Mouse (Mus musculus): ENCODE measurements around the gene Rcor2. TPM values are rescaled to one million over a fixed set of nuclear protein-coding genes. Genes with fewer than 3 reads are reported as not detected.
A peak's percentile ranks its signal among the peaks of the same experiment; 100 is the strongest.

Gene Rcor2
- polyA plus RNA-seq, 1 experiment from 2014 or later = 14.8 TPM

DNA sequence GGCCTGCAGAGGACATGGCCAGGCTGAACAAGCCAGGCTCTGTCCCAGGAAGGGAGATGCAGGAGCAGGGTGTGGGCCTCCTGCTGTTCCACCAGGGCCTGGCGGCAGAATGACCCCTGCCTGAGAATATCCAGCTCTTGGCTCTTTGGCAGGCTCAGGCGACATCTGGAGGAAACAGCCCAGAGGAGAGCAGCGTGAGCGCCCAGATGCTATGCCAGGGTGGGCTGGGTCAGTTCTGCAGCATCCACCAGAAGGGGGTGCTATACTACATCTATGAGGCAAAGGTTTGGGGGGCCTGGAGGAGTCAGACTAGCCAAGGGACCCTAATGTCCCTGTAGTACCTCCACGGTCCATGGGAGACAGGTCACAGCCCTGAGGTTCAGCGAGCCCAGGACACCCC lies 12.0 kb downstream of the Rcor2 start:
- Histone ChIP-seq H3K4me2 (no peak overlapping the region), H3K9ac (replicated peaks) (no peak overlapping the region), H3K27me3 (replicated peaks) (no peaks in the 10 kb centered on the region), H3K36me3 (peaks cover 70% of the 10 kb centered on the region), H3K4me3 (replicated peaks) (no peak overlapping the region), H3K27ac (replicated peaks) (peak overlapping the region; percentile 49), H3K9me3 (replicated peaks) (no peaks in the 10 kb centered on the region), H3K4me1 (peaks cover 48% of the 10 kb centered on the region)
- 29% methylated on average over 6 of the region's 6 CpGs for WGBS
- ATAC-seq (ENCODE audit: low FRiP score) = no peak

DNA sequence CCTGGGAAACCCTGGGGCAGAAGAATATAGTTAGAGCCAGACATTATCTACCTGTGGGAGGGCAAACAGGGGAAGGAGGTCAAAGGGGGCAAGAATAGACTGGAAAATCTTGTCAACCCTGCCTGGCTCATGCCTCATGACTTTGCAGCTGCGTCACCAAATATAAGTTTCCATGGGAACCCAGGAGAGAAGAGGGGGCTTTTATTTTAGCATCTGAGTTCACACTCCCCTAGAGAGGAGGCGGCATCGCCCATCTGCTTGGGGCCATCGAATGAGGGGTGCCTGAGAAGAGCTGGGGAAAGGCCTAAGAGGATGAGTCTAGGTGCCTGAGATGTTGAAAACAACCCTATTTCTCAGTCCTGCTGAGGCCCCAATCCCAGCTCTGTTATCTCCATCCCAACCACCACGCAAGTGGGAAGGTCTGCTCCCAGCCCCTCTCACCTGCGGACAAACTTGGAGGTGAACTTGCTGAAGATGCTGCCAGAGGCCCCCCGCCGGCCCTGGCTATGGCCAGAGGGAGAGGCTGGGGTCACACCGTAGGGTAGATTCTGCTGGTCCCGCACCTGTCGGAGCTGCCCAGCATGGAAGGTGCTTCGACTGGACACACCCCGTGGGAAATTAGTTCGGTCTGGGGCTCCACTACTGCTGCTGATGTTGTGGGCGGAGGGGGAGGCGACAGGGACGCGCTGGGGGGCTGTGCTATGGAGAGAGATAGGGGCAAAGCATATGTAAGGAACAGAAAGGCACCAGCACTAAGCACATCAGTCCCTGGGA lies 13.6 kb downstream of the Rcor2 start:
- no peak for ATAC-seq (ENCODE audit: low FRiP score)
- peaks cover 33% of the 10 kb centered on the region for H3K4me1 ChIP-seq
- no peaks in the 10 kb centered on the region for H3K27me3 ChIP-seq (replicated peaks)
- H3K9ac ChIP-seq (replicated peaks) = no peak overlapping the region
- peaks cover 73% of the 10 kb centered on the region for H3K36me3 ChIP-seq
- WGBS = 87% methylated on average over 18 of the region's 18 CpGs
- H3K4me3 ChIP-seq (replicated peaks) = no peak overlapping the region
- H3K27ac ChIP-seq (replicated peaks) = no peak overlapping the region
- no peak overlapping the region for H3K4me2 ChIP-seq
- H3K9me3 ChIP-seq (replicated peaks) = no peaks in the 10 kb centered on the region

DNA sequence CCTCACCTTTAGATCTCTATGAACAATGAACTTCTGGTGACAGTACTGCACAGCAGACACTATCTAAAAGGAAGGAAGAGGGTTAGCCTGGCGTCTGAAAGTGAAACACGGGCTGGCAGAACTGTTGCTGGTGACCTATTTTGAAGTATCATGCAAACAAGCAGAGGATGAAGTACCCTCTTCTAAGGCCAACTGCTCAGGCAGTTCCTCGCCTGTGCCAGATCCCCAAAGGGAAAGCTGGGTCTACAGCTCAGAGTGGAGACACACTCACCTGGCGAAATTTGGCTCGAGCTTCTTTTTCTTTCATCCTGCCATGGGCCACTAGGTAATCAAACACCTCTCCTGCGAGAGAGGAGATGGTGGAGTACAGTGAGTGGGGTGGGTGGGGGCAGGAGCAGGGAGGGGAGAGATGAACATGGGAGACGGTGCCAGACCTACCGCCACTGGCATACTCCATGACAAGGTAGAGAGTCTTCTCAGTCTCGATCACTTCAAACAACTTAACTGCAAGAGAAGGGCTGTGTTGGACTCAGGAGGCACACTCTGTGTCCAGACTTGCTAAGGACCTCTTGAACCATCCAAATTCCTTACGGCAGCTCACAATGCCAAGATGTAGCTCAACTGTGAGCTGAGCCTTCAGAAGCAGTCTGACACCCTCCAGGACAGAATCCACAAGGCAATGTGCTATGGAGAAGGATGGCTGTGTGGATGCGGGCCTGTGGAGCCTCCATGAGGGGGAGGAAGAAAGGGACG lies 19.6 kb downstream of the Rcor2 start:
- no peaks in the 10 kb centered on the region for H3K27me3 ChIP-seq (replicated peaks)
- H3K4me1 ChIP-seq = peaks cover 4% of the 10 kb centered on the region; the same call in 1 of the 2 replicates
- no peak overlapping the region for H3K4me3 ChIP-seq (replicated peaks)
- 93% methylated on average over 12 of the region's 12 CpGs for WGBS
- no peaks in the 10 kb centered on the region for H3K9me3 ChIP-seq (replicated peaks)
- H3K36me3 ChIP-seq = peaks cover 59% of the 10 kb centered on the region
- no peak for ATAC-seq (ENCODE audit: low FRiP score)
- no peak overlapping the region for H3K4me2 ChIP-seq
- no peak overlapping the region for H3K27ac ChIP-seq (replicated peaks)
- H3K9ac ChIP-seq (replicated peaks) = no peak overlapping the region

DNA sequence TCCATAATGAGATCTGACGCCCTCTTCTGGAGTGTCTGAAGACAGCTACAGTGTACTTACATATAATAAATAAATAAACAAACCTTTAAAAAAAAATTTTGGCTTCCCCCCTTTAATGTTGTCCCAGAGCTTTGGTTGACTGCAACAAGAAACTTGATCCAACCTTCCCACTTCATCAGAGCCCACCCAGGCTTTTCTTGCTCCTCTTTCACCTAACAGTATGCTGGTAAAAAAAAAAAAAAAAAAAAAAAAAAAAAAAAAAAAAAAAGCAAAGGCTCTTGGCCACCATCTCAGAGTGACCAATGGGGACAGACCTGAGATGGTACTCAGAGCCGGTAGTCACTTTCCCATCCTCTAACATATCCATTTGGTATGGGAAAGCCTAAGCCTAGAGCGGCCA lies 21.2 kb downstream of the Rcor2 start:
- H3K9ac ChIP-seq (replicated peaks) = no peak overlapping the region
- no peak overlapping the region for H3K27ac ChIP-seq (replicated peaks)
- peaks cover 43% of the 10 kb centered on the region for H3K36me3 ChIP-seq
- no peak for ATAC-seq (ENCODE audit: low FRiP score)
- H3K4me3 ChIP-seq (replicated peaks) = no peak overlapping the region
- no peak overlapping the region for H3K4me2 ChIP-seq
- peaks cover 13% of the 10 kb centered on the region; the same call in 1 of the 2 replicates for H3K4me1 ChIP-seq
- no peaks in the 10 kb centered on the region for H3K27me3 ChIP-seq (replicated peaks)
- no peaks in the 10 kb centered on the region for H3K9me3 ChIP-seq (replicated peaks)
- 88% methylated on average over 3 of the region's 3 CpGs for WGBS

DNA sequence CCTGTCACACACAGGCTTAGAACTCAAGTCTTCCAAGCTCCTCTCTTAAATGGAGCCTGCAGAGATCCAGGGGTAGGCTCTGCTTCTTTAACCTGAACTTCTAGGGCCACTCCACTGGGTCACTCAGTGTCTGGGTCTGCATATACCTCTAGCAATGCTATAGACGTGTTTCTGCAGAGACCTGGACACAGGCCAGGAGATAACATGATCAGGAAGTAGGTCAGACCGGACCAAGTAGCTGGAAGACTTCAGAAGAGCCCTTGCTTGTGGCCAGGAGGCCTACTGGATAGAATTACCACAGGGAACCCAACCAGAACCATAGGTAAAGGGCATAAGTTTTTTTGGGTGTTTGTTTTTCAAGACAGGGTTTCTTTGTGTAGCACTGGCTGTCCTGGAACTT lies 22.6 kb downstream of the Rcor2 start:
- H3K36me3 ChIP-seq = peaks cover 30% of the 10 kb centered on the region
- no peaks in the 10 kb centered on the region for H3K27me3 ChIP-seq (replicated peaks)
- H3K4me3 ChIP-seq (replicated peaks) = no peak overlapping the region
- no peak overlapping the region for H3K27ac ChIP-seq (replicated peaks)
- no peaks in the 10 kb centered on the region for H3K9me3 ChIP-seq (replicated peaks)
- ATAC-seq (ENCODE audit: low FRiP score) = no peak
- H3K4me2 ChIP-seq = no peak overlapping the region
- H3K9ac ChIP-seq (replicated peaks) = no peak overlapping the region
- 76% methylated on average over 2 of the region's 2 CpGs for WGBS
- peaks cover 16% of the 10 kb centered on the region for H3K4me1 ChIP-seq

DNA sequence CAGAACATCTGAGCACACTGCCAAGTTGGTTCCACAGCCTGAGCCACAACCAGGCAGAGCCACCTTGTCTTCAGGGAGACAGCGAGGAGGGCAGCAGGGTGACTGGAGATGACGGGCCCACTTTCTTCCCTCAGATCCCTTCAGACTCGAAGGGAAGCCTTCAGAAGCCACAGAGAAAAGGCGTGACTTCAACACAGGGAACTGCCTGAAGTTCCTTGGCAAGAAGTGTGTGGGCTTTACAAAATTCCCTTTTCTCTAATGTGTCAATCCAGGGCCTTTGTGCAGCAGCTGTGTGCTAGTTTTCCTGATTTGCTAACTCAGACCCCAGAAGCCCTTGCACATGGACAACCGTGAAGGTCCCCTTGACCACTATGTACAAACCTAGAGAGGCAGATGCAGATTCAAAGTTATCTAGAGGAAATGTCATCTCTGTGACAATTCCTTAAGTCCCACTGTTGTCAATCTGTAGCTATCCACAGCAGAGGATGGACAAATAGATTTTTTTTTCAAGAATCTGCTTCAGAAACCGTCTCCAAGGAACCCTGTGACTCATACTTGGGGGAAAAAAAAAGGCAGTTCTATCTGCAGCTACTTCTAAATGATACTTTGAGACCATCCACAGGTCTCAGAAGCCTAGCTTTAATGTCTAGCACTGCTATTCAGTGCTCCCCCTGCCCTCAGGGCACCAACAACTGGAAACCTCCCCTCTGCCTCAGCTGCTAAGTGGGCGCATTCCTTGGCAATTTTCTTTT lies 25.0 kb downstream of the Rcor2 start:
- H3K36me3 ChIP-seq = peaks cover 6% of the 10 kb centered on the region
- WGBS = 83% methylated on average over 7 of the region's 7 CpGs
- no peak for ATAC-seq (ENCODE audit: low FRiP score)
- H3K4me1 ChIP-seq = peaks cover 18% of the 10 kb centered on the region
- H3K4me2 ChIP-seq = no peak overlapping the region
- no peaks in the 10 kb centered on the region for H3K9me3 ChIP-seq (replicated peaks)
- H3K27me3 ChIP-seq (replicated peaks) = no peaks in the 10 kb centered on the region
- 0 out of 2 replicates have a peak overlapping the region, but pooled peaks have one; percentile 28 for H3K27ac ChIP-seq (replicated peaks)
- no peak overlapping the region for H3K4me3 ChIP-seq (replicated peaks)
- H3K9ac ChIP-seq (replicated peaks) = no peak overlapping the region

DNA sequence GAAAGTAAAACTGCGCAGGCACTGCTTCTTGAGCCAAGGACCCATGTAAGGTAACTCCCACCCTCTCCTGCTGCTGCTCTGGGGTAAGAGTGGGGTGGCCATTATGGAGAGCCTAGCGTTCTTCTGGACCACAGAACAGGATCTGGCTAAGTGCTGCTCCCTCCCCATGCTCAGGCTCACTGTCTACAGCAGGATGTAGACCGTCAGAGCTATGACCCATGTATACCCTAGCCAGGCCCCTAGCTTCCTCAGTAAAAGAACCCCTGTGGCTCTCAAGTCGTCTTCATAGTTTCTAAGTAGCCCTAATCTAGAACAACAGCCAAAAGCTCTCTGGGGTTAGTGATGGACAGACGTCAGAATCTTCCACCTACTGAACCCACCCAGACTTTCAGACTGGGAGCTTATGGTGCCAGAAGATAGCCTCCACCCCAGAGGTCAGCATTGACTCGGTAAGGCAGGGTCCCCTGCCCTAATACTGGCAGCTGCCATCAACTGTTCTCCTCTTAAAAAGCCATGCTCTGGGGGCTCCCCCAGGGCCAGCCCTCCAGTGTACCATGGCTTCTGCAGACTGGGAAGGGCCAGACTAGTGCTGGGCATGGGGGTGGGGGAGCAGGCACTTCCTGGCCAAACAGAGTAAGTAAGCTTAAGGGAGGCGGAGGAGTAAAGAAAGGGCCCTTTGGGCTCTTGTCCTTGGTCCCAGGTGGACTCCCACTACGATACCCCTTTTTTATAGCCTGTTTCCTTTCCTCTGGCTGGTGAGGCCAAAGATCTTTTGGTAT lies 27.2 kb downstream of the Rcor2 start:
- Histone ChIP-seq H3K9me3 (replicated peaks) (no peaks in the 10 kb centered on the region), H3K9ac (replicated peaks) (no peak overlapping the region), H3K27ac (replicated peaks) (no peak overlapping the region), H3K36me3 (no peaks in the 10 kb centered on the region; the same call in 1 of the 2 replicates), H3K4me3 (replicated peaks) (no peak overlapping the region), H3K27me3 (replicated peaks) (no peaks in the 10 kb centered on the region), H3K4me1 (peaks cover 28% of the 10 kb centered on the region), H3K4me2 (no peak overlapping the region)
- no peak for ATAC-seq (ENCODE audit: low FRiP score)
- 66% methylated on average over 8 of the region's 8 CpGs for WGBS

DNA sequence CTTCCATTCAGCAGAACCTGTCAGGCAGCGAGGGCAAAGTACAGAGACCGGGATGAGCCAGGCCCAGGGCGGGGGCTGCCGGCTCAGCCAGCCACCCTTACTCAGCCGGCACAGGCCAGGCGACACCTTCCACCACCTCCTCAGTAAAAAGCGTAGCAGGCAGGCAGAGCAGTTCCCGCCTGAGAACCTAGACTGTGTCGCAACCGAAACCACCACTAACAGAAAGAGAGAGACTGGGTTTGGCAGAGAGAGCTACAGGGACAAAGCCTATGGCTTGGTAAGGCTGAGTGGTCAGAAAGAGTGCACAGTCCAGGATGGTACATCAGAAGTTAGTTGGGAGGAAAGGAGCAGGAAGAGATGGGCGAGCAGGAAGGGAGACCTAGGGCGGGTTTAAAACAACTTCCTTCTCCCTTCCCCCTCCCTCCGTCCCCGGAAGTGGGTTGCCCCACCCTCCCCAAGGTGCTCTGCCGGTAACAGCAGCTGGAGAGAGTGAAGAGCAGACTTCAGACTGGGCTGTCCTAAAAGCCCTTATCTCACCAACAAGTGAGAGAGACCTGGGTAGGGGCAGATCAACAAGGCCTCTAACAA lies 28.0 kb downstream of the Rcor2 start:
- Histone ChIP-seq H3K9ac (replicated peaks) (no peak overlapping the region), H3K36me3 (no peaks in the 10 kb centered on the region), H3K27me3 (replicated peaks) (no peaks in the 10 kb centered on the region), H3K4me1 (peaks cover 31% of the 10 kb centered on the region), H3K4me2 (no peak overlapping the region), H3K4me3 (replicated peaks) (no peak overlapping the region), H3K9me3 (replicated peaks) (no peaks in the 10 kb centered on the region), H3K27ac (replicated peaks) (no peak overlapping the region)
- no peak for ATAC-seq (ENCODE audit: low FRiP score)
- WGBS = 76% methylated on average over 15 of the region's 15 CpGs

DNA sequence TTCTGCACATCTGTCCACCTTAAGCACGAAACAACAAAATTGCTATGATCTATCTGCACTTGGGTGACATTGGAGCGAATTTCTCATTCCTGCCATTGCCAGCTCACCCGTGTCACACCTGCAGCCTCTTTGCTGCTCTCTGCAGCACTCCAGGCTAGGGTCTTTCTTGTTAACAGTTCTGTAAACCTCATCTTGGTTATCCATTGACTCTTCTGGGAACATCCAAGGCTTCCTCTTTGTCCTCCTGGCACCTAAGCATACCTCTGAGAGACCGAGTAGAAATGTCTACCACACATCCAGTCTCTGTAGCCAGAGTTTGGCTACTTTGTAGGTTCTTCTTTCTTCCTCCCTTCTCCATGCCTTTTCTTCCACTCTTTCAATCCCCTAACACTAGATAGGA lies 28.8 kb downstream of the Rcor2 start:
- Histone ChIP-seq H3K4me3 (replicated peaks) (no peak overlapping the region), H3K27me3 (replicated peaks) (no peaks in the 10 kb centered on the region), H3K4me2 (no peak overlapping the region), H3K27ac (replicated peaks) (no peak overlapping the region), H3K9me3 (replicated peaks) (no peaks in the 10 kb centered on the region), H3K36me3 (no peaks in the 10 kb centered on the region), H3K9ac (replicated peaks) (no peak overlapping the region), H3K4me1 (peaks cover 27% of the 10 kb centered on the region)
- 89% methylated on average over 4 of the region's 4 CpGs for WGBS
- ATAC-seq (ENCODE audit: low FRiP score) = no peak

DNA sequence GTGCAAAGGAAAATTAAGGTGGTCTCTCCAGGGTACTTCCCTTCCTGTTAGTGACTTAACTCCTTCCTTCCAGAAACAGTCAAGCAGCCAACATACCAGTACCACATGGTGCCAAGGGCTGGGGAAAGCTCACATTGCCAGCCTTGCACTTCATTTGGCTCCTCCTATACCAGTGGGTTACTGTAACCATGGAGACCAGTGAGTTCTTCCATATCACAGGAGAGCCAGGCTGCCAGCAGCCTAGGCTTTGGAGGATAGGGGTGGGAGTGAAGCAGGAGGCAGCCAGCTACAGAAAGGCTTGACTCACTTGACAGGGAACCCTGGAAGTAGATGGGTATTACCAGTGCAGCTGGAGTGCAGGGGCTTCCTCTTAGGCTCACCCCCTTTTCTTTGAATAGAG lies 31.9 kb downstream of the Rcor2 start:
- H3K36me3 ChIP-seq = no peaks in the 10 kb centered on the region
- no peak overlapping the region for H3K4me3 ChIP-seq (replicated peaks)
- H3K4me1 ChIP-seq = peaks cover 27% of the 10 kb centered on the region
- peak; percentile 89 for ATAC-seq (ENCODE audit: low FRiP score)
- H3K9ac ChIP-seq (replicated peaks) = no peak overlapping the region
- no peaks in the 10 kb centered on the region for H3K9me3 ChIP-seq (replicated peaks)
- peak overlapping the region; percentile 48 for H3K27ac ChIP-seq (replicated peaks)
- H3K4me2 ChIP-seq = no peak overlapping the region
- no peaks in the 10 kb centered on the region for H3K27me3 ChIP-seq (replicated peaks)

DNA sequence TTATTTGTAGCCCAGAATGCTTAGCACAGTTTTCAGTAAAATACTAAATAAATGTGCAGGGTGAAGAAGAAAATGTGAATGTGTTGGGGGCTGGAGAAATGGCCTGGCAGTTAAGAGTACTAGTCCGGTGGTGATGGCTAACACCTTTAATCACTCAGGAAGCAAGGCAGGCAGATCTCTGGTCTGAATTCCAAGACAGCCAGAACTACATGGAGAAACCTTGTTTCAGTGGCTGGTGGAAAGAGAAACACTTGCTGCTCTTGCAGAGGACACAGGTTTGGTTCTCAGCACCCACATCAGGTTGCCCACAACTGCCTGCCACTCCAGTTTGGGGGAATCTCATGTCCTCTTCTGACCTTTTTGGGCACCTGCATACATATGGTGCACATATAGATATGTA lies 33.0 kb downstream of the Rcor2 start:
- Histone ChIP-seq H3K9ac (replicated peaks) (no peak overlapping the region), H3K36me3 (no peaks in the 10 kb centered on the region), H3K27me3 (replicated peaks) (no peaks in the 10 kb centered on the region), H3K9me3 (replicated peaks) (no peaks in the 10 kb centered on the region), H3K27ac (replicated peaks) (no peak overlapping the region), H3K4me2 (no peak overlapping the region), H3K4me1 (peaks cover 26% of the 10 kb centered on the region), H3K4me3 (replicated peaks) (no peak overlapping the region)
- ATAC-seq (ENCODE audit: low FRiP score) = no peak
- 100% methylated on average over 1 of the region's 1 CpGs for WGBS

Data from neural tube, embryonic 15.5 days (tissue).